Mouse (Mus musculus): ENCODE data around the gene Gm10160. TPM values are rescaled to one million over a fixed set of nuclear protein-coding genes. Genes with fewer than 3 reads are reported as not detected.

Gm10160 gene
- polyA plus RNA-seq, 1 experiment = not detected

DNA sequence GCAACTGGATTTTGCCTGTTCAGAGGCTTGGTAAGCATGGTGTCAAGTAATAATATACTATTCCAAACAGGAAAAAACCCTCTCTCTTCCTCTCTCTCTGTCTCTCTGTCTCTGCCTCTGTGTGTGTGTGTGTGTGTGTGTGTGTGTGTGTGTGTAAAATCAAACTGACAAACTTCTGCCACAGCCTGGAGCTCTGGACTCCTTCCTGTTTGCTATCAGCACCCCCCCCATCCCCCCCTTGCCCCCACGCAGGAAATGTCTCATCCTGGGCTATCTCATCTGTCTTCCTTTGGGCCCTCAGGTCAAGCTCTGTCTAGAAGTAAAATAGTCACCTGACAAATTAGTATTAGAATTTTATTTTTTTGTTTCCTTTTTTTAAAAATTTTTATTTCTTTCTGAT, 18.2 kb upstream of the Gm10160 start:
- Histone ChIP-seq H3K4me1 (ENCODE audit: control insufficient read depth, insufficient read depth, low read length) (peaks cover 7% of the 10 kb centered on the region; the same call in 1 of the 2 replicates), H3K27ac (ENCODE audit: insufficient read depth, low read length) (no peak overlapping the region), H3K4me3 (ENCODE audit: insufficient read depth, low read length) (no peak overlapping the region)
- no peak for TF ChIP-seq POLR2A (IDR thresholded peaks at IDR 0.05; ENCODE audit: extremely low read depth, insufficient read depth, low read length)
- TF ChIP-seq CTCF (IDR thresholded peaks at IDR 0.05; ENCODE audit: extremely low read depth, insufficient read depth, low read length) = no peak

GRCm38 (mm10) chr7:81872493-81873013, 17.0 kb upstream of the Gm10160 start:
- H3K4me1 ChIP-seq (ENCODE audit: control insufficient read depth, insufficient read depth, low read length) = peaks cover 7% of the 10 kb centered on the region; the same call in 1 of the 2 replicates
- no peak overlapping the region for H3K4me3 ChIP-seq (ENCODE audit: insufficient read depth, low read length)
- TF ChIP-seq POLR2A (IDR thresholded peaks at IDR 0.05; ENCODE audit: extremely low read depth, insufficient read depth, low read length) (no peak), CTCF (IDR thresholded peaks at IDR 0.05; ENCODE audit: extremely low read depth, insufficient read depth, low read length) (no peak)
- no peak overlapping the region for H3K27ac ChIP-seq (ENCODE audit: insufficient read depth, low read length)

GRCm38 (mm10) chr7:81868158-81868557, 12.6 kb upstream of the Gm10160 start:
- no peak overlapping the region for H3K4me3 ChIP-seq (ENCODE audit: insufficient read depth, low read length)
- no peak overlapping the region for H3K27ac ChIP-seq (ENCODE audit: insufficient read depth, low read length)
- TF ChIP-seq CTCF (IDR thresholded peaks at IDR 0.05; ENCODE audit: extremely low read depth, insufficient read depth, low read length) (peak; percentile 77), POLR2A (IDR thresholded peaks at IDR 0.05; ENCODE audit: extremely low read depth, insufficient read depth, low read length) (no peak)
- 0 out of 2 replicates have a peak, but pooled peaks cover 3% of the 10 kb centered on the region for H3K4me1 ChIP-seq (ENCODE audit: control insufficient read depth, insufficient read depth, low read length)

GRCm38 (mm10) chr7:81867231-81867930, 11.8 kb upstream of the Gm10160 start:
- Histone ChIP-seq H3K4me1 (ENCODE audit: control insufficient read depth, insufficient read depth, low read length) (no peaks in the 10 kb centered on the region), H3K27ac (ENCODE audit: insufficient read depth, low read length) (no peak overlapping the region), H3K4me3 (ENCODE audit: insufficient read depth, low read length) (no peak overlapping the region)
- TF ChIP-seq POLR2A (IDR thresholded peaks at IDR 0.05; ENCODE audit: extremely low read depth, insufficient read depth, low read length) (no peak), CTCF (IDR thresholded peaks at IDR 0.05; ENCODE audit: extremely low read depth, insufficient read depth, low read length) (no peak)

GRCm38 (mm10) chr7:81865937-81866336, 10.3 kb upstream of the Gm10160 start:
- TF ChIP-seq CTCF (IDR thresholded peaks at IDR 0.05; ENCODE audit: extremely low read depth, insufficient read depth, low read length) (no peak), POLR2A (IDR thresholded peaks at IDR 0.05; ENCODE audit: extremely low read depth, insufficient read depth, low read length) (no peak)
- Histone ChIP-seq H3K27ac (ENCODE audit: insufficient read depth, low read length) (no peak overlapping the region), H3K4me1 (ENCODE audit: control insufficient read depth, insufficient read depth, low read length) (peaks cover 4% of the 10 kb centered on the region), H3K4me3 (ENCODE audit: insufficient read depth, low read length) (no peak overlapping the region)

GRCm38 (mm10) chr7:81864552-81864951, 9.0 kb upstream of the Gm10160 start:
- TF ChIP-seq POLR2A (IDR thresholded peaks at IDR 0.05; ENCODE audit: extremely low read depth, insufficient read depth, low read length) (no peak), CTCF (IDR thresholded peaks at IDR 0.05; ENCODE audit: extremely low read depth, insufficient read depth, low read length) (no peak)
- no peak overlapping the region for H3K27ac ChIP-seq (ENCODE audit: insufficient read depth, low read length)
- H3K4me3 ChIP-seq (ENCODE audit: insufficient read depth, low read length) = no peak overlapping the region
- peaks cover 6% of the 10 kb centered on the region for H3K4me1 ChIP-seq (ENCODE audit: control insufficient read depth, insufficient read depth, low read length)

DNA sequence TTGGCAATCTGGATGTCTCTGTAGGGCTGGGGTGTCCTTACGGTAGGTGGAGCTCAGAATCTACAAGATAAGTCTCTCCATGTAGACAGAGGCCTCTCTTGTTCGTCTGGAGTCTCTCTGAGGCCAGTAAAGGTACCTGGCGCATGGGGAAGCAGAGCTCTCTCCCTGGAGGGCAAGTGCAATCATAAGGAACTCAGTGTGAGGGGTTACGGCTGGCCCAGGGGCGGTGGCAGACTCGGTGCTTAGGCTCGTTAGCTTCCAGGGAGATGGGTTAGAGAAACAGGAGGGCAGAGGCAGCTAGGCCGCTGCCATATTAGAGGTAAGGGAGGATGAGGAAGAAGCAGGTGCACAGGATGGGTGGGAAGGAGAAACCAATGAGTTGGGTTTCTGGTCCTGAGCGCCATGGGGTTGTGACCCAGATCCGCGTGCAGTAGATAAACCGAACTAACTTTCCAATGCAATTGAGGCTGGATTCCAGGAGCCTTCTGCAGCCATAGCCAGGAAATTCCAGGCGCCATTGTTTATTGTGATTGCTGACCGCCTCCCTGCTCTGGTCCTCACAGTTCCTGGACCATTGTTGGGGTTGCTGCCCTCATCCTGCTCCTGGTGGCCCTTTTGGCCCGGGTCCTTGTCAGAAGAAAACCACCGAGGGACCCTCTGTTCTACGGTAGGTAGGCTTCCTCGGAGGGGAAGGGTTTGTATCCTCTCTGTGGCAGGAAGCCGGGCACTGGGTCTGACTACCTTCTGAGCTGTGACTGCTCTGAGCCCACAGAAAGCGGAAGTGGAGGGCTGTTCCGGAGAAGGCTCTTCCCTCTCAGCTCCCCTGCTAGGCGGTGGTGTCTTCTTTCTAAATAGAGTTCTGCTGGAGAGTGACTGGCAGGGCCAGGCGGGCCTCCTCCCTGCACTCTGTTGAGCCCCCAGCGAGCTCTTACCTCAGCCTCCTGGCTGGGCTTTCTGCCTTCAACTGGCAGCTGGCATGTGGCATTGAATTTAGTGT, 7.3 kb upstream of the Gm10160 start:
- peak overlapping the region; percentile 3; the same call in 1 of the 2 replicates for H3K27ac ChIP-seq (ENCODE audit: insufficient read depth, low read length)
- H3K4me3 ChIP-seq (ENCODE audit: insufficient read depth, low read length) = no peak overlapping the region
- H3K4me1 ChIP-seq (ENCODE audit: control insufficient read depth, insufficient read depth, low read length) = peaks cover 6% of the 10 kb centered on the region
- TF ChIP-seq CTCF (IDR thresholded peaks at IDR 0.05; ENCODE audit: extremely low read depth, insufficient read depth, low read length) = no peak
- no peak for TF ChIP-seq POLR2A (IDR thresholded peaks at IDR 0.05; ENCODE audit: extremely low read depth, insufficient read depth, low read length)

- TF ChIP-seq CTCF (IDR thresholded peaks at IDR 0.05; ENCODE audit: extremely low read depth, insufficient read depth, low read length) = no peak
- no peak for TF ChIP-seq POLR2A (IDR thresholded peaks at IDR 0.05; ENCODE audit: extremely low read depth, insufficient read depth, low read length)
- no peak overlapping the region for H3K27ac ChIP-seq (ENCODE audit: insufficient read depth, low read length)
- H3K4me1 ChIP-seq (ENCODE audit: control insufficient read depth, insufficient read depth, low read length) = peaks cover 6% of the 10 kb centered on the region
- no peak overlapping the region for H3K4me3 ChIP-seq (ENCODE audit: insufficient read depth, low read length)
These were observed 6.3 kb upstream of the Gm10160 start for GRCm38 (mm10) chr7:81861921-81862320.

DNA sequence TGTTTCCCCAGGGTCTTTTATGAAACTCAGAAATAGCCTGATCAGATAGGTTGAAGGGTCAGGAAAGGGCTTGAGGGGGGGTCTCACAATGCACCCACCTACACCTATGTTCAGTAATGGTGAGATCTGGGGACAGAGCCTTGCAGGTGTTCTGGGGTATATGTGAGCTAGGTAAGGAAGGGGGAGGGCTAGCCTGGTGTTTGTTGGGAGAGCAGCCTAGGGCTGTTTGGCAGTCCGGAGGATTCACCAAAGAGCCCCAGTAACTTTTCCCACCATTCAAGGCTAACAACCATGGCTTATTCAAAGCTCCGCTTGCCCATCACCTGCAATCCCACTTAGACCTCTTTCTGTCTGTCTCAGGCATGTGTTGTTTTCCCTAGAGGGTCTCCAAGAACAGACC, 5.9 kb upstream of the Gm10160 start:
- TF ChIP-seq POLR2A (IDR thresholded peaks at IDR 0.05; ENCODE audit: extremely low read depth, insufficient read depth, low read length) (no peak), CTCF (IDR thresholded peaks at IDR 0.05; ENCODE audit: extremely low read depth, insufficient read depth, low read length) (no peak)
- H3K4me1 ChIP-seq (ENCODE audit: control insufficient read depth, insufficient read depth, low read length) = peaks cover 6% of the 10 kb centered on the region
- H3K4me3 ChIP-seq (ENCODE audit: insufficient read depth, low read length) = no peak overlapping the region
- no peak overlapping the region for H3K27ac ChIP-seq (ENCODE audit: insufficient read depth, low read length)
